Mouse (Mus musculus): ENCODE measurements around the gene Olfr419. TPM values are rescaled to one million over a fixed set of nuclear protein-coding genes. Genes with fewer than 3 reads are reported as not detected.

Olfr419 gene
- polyA plus RNA-seq (2015; fragmentation: Nextera tagmentation; extraction: Ambion mirVana) = not detected in 2 replicates

DNA sequence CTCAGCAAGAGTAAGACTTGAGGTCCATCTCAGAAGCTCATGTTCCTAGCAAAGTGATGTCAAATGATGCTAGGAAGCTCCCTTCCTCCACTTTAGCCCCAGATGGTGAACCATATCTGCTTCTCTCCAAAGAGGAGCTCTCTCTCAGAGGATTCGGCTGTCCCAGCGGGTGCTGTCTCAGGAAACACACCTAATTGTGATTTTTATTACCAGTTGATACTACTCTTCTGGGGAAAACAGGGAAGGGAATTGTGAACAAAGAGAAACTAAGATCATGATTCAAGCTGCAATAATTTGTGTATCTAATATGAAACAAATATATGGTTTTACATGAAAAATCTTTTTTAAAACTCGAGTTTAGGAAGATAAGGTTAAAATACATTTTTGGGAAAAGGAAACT, at the start of gene Olfr419:
Gene Olfr419, minus strand, starts transcription at position 101 of the 400 bp plus-strand sequence.
- no peaks in the 10 kb centered on the region for H3K36me3 ChIP-seq (ENCODE audit: control insufficient read depth, insufficient read depth, low read length)
- H3K9ac ChIP-seq (ENCODE audit: low read depth, low read length) = no peak within 1 kb of the TSS
- H3K4me1 ChIP-seq (ENCODE audit: control insufficient read depth, insufficient read depth, low read length) = no peaks in the 10 kb centered on the region
- H3K4me3 ChIP-seq (ENCODE audit: low read length) = no peak within 1 kb of the TSS
- ATAC-seq = no peak
- H3K9me3 ChIP-seq (ENCODE audit: control insufficient read depth, low read length) = no peaks in the 10 kb centered on the region
- no peak within 1 kb of the TSS for H3K27ac ChIP-seq (ENCODE audit: low read length)
- 82% methylated on average over 3 of the region's 3 CpGs for WGBS
- no peaks in the 10 kb centered on the region for H3K27me3 ChIP-seq (replicated peaks; ENCODE audit: control insufficient read depth, insufficient read depth, low read length)
- no peak within 1 kb of the TSS for H3K4me2 ChIP-seq (ENCODE audit: low read depth, low read length)

DNA sequence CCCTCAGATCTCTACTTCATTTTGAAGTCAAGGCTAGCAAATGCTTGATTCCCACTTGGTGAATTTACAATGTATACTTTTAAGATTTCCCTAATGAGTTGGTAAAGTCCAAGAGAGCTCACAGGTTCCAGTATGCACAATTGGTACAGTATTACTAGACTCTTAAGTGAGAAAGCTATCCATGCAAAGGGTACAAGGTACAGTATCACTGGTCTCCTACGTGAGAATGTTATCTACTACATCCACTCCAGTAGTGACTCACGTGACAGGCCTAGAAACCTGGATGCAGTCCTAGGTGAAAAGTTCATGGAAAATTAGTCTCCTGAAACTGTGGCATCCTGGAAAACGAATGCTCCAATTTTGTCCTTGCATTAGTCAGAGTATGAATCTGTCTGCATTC, 18.8 kb upstream of the Olfr419 start:
- Histone ChIP-seq H3K36me3 (ENCODE audit: control insufficient read depth, insufficient read depth, low read length) (no peaks in the 10 kb centered on the region), H3K27me3 (replicated peaks; ENCODE audit: control insufficient read depth, insufficient read depth, low read length) (no peaks in the 10 kb centered on the region), H3K27ac (ENCODE audit: low read length) (no peak overlapping the region), H3K4me3 (ENCODE audit: low read length) (no peak overlapping the region), H3K9me3 (ENCODE audit: control insufficient read depth, low read length) (no peaks in the 10 kb centered on the region), H3K9ac (ENCODE audit: low read depth, low read length) (no peak overlapping the region), H3K4me1 (ENCODE audit: control insufficient read depth, insufficient read depth, low read length) (0 out of 2 replicates have a peak, but pooled peaks cover 2% of the 10 kb centered on the region), H3K4me2 (ENCODE audit: low read depth, low read length) (no peak overlapping the region)
- 67% methylated on average over 3 of the region's 3 CpGs for WGBS
- peak; percentile 66 for ATAC-seq

DNA sequence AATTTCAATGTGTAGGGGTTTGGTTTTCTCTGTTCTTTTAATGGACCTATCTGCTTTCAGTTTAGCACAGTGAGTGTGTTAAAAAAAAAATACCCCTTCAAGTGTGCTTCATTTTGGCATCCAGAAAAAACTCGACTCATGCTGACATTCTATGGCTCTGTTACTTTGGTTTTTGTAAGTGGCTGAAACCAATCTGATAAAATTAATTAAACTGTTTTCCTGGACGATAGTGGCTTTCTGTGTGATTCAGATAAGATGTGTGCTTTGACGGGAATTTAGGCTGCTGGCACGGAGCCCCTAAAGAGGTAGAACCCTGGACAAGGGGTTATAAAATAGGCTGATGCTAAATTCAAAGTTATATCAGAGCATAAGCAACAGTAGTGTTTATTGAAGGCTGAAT, 17.3 kb upstream of the Olfr419 start:
- no peaks in the 10 kb centered on the region for H3K36me3 ChIP-seq (ENCODE audit: control insufficient read depth, insufficient read depth, low read length)
- no peak overlapping the region for H3K27ac ChIP-seq (ENCODE audit: low read length)
- H3K4me1 ChIP-seq (ENCODE audit: control insufficient read depth, insufficient read depth, low read length) = 0 out of 2 replicates have a peak, but pooled peaks cover 2% of the 10 kb centered on the region
- WGBS = 71% methylated on average over 4 of the region's 4 CpGs
- no peaks in the 10 kb centered on the region for H3K27me3 ChIP-seq (replicated peaks; ENCODE audit: control insufficient read depth, insufficient read depth, low read length)
- no peaks in the 10 kb centered on the region for H3K9me3 ChIP-seq (ENCODE audit: control insufficient read depth, low read length)
- no peak overlapping the region for H3K9ac ChIP-seq (ENCODE audit: low read depth, low read length)
- H3K4me2 ChIP-seq (ENCODE audit: low read depth, low read length) = no peak overlapping the region
- no peak overlapping the region for H3K4me3 ChIP-seq (ENCODE audit: low read length)
- no peak for ATAC-seq

DNA sequence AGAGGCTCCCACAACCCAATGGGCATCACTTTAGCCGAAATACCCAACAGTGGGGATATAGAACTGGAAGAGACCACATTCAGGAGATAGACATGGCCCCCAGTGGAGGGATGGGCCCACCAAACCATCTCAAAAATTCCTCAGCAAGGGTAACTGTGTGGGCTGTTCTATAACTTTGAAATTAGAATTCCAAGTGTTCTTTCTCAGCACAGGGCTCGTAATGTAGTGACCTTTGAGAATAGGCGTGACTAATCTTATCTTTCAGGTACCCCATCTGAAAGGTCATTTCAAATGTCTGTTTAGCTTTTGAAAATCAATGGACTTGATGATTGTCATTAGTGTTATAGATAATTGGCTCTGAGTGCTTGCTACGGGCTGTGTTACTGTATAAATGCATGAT, 16.0 kb upstream of the Olfr419 start:
- 72% methylated on average over 4 of the region's 4 CpGs for WGBS
- H3K27ac ChIP-seq (ENCODE audit: low read length) = no peak overlapping the region
- ATAC-seq = peak; percentile 55; the same call in 1 of the 2 replicates

DNA sequence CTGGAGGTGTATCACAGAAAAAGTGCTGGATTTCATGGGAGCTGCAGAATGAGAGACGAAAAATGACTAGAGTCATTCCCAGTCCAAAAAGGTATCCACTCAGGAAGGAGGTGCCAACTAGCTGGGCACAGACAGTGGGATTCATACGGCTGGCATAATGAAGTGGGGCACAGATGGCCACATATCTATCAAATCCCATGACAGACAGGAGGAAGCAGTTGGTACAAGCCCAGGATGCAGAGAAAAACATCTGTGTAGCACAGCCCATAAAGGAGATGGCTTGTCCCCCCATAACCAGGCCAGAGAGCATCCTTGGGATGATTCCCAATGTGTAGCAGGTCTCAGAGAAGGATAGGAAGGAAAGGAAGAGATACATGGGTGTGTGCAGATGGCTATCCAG, 1.5 kb downstream of the Olfr419 start:
- no peak overlapping the region for H3K27ac ChIP-seq (ENCODE audit: low read length)
- WGBS = 86% methylated on average over 2 of the region's 2 CpGs
- H3K4me2 ChIP-seq (ENCODE audit: low read depth, low read length) = no peak overlapping the region
- no peak overlapping the region for H3K9ac ChIP-seq (ENCODE audit: low read depth, low read length)
- H3K36me3 ChIP-seq (ENCODE audit: control insufficient read depth, insufficient read depth, low read length) = no peaks in the 10 kb centered on the region
- no peak for ATAC-seq
- H3K9me3 ChIP-seq (ENCODE audit: control insufficient read depth, low read length) = no peaks in the 10 kb centered on the region
- H3K4me3 ChIP-seq (ENCODE audit: low read length) = no peak overlapping the region
- H3K27me3 ChIP-seq (replicated peaks; ENCODE audit: control insufficient read depth, insufficient read depth, low read length) = no peaks in the 10 kb centered on the region
- H3K4me1 ChIP-seq (ENCODE audit: control insufficient read depth, insufficient read depth, low read length) = no peaks in the 10 kb centered on the region

More for the DNA sequence above, 16.0 kb upstream of the Olfr419 start:
- H3K4me3 ChIP-seq (ENCODE audit: low read length) = no peak overlapping the region
- H3K4me1 ChIP-seq (ENCODE audit: control insufficient read depth, insufficient read depth, low read length) = 0 out of 2 replicates have a peak, but pooled peaks cover 2% of the 10 kb centered on the region
- no peaks in the 10 kb centered on the region for H3K36me3 ChIP-seq (ENCODE audit: control insufficient read depth, insufficient read depth, low read length)
- no peak overlapping the region for H3K9ac ChIP-seq (ENCODE audit: low read depth, low read length)
- no peaks in the 10 kb centered on the region for H3K27me3 ChIP-seq (replicated peaks; ENCODE audit: control insufficient read depth, insufficient read depth, low read length)
- H3K9me3 ChIP-seq (ENCODE audit: control insufficient read depth, low read length) = no peaks in the 10 kb centered on the region
- H3K4me2 ChIP-seq (ENCODE audit: low read depth, low read length) = no peak overlapping the region

DNA sequence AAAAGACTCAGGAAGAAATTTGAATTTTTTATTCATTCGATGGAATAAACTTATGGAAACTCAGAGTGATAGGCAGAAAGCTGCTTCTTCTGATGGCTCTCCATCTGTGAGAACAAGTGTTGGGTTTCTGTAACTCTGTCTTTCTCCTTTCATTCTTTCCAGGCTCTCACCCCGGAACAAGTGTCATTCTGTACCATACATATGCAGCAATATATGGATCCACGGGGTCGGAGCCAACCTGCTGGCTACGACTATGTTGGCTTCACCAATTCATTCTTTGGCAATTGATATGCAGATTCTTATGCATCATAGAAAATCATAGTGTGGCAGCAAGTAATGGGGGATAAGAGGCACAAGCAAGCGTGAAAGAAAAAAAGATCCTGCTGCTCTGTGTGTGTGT, 4.7 kb downstream of the Olfr419 start:
- Histone ChIP-seq H3K36me3 (ENCODE audit: control insufficient read depth, insufficient read depth, low read length) (no peaks in the 10 kb centered on the region), H3K27me3 (replicated peaks; ENCODE audit: control insufficient read depth, insufficient read depth, low read length) (no peaks in the 10 kb centered on the region), H3K4me2 (ENCODE audit: low read depth, low read length) (no peak overlapping the region), H3K9me3 (ENCODE audit: control insufficient read depth, low read length) (no peaks in the 10 kb centered on the region), H3K9ac (ENCODE audit: low read depth, low read length) (no peak overlapping the region), H3K4me3 (ENCODE audit: low read length) (no peak overlapping the region), H3K4me1 (ENCODE audit: control insufficient read depth, insufficient read depth, low read length) (no peaks in the 10 kb centered on the region), H3K27ac (ENCODE audit: low read length) (no peak overlapping the region)
- ATAC-seq = no peak
- WGBS = 93% methylated on average over 6 of the region's 6 CpGs

DNA sequence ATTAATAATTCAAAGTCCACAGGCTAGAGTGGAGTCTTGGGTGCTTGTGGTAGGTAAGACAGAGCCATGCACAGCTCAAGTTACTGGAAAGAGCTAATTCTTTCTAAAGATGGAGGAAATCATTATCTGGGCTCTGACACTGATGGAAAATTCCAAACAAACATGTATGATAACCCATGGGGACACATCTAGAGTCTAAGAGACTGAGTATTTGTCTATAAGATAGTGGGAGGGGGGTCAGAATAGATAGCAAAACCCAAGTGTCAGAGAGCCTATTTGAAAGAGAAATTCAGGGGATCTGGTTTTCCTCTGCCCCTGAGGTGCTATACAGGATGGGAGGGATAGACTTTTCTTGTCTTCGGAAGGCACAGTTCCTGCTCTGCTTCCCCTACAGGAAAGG, 5.8 kb downstream of the Olfr419 start:
- WGBS = 68% methylated on average over 1 of the region's 1 CpGs
- no peak overlapping the region for H3K4me2 ChIP-seq (ENCODE audit: low read depth, low read length)
- no peaks in the 10 kb centered on the region for H3K9me3 ChIP-seq (ENCODE audit: control insufficient read depth, low read length)
- no peaks in the 10 kb centered on the region for H3K36me3 ChIP-seq (ENCODE audit: control insufficient read depth, insufficient read depth, low read length)
- no peak for ATAC-seq
- no peak overlapping the region for H3K4me3 ChIP-seq (ENCODE audit: low read length)
- H3K4me1 ChIP-seq (ENCODE audit: control insufficient read depth, insufficient read depth, low read length) = no peaks in the 10 kb centered on the region
- no peak overlapping the region for H3K27ac ChIP-seq (ENCODE audit: low read length)
- H3K27me3 ChIP-seq (replicated peaks; ENCODE audit: control insufficient read depth, insufficient read depth, low read length) = no peaks in the 10 kb centered on the region
- H3K9ac ChIP-seq (ENCODE audit: low read depth, low read length) = no peak overlapping the region

DNA sequence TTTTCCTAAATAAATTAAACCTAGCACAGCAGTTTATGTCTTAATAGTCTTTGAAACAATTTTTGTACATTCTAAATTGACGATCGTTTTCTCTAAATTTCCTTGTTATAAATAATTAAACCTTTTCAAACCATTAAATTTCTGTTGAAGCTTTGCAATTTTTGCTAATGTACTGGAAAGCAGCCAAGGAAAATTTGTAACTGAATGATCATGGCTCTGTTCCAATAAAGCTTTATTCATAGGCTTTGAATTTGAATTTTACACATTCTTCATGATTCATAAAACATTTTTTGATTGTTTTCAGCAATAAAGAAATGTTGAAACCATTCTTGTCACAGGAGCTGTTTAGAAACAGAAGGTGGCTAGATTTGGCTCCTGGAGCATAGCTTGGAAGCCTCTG, 7.2 kb downstream of the Olfr419 start:
- no peaks in the 10 kb centered on the region for H3K36me3 ChIP-seq (ENCODE audit: control insufficient read depth, insufficient read depth, low read length)
- H3K9ac ChIP-seq (ENCODE audit: low read depth, low read length) = no peak overlapping the region
- no peak overlapping the region for H3K4me2 ChIP-seq (ENCODE audit: low read depth, low read length)
- no peaks in the 10 kb centered on the region for H3K27me3 ChIP-seq (replicated peaks; ENCODE audit: control insufficient read depth, insufficient read depth, low read length)
- no peak for ATAC-seq
- WGBS = 78% methylated on average over 2 of the region's 2 CpGs
- no peak overlapping the region for H3K27ac ChIP-seq (ENCODE audit: low read length)
- H3K4me3 ChIP-seq (ENCODE audit: low read length) = no peak overlapping the region
- no peaks in the 10 kb centered on the region for H3K4me1 ChIP-seq (ENCODE audit: control insufficient read depth, insufficient read depth, low read length)
- no peaks in the 10 kb centered on the region for H3K9me3 ChIP-seq (ENCODE audit: control insufficient read depth, low read length)

DNA sequence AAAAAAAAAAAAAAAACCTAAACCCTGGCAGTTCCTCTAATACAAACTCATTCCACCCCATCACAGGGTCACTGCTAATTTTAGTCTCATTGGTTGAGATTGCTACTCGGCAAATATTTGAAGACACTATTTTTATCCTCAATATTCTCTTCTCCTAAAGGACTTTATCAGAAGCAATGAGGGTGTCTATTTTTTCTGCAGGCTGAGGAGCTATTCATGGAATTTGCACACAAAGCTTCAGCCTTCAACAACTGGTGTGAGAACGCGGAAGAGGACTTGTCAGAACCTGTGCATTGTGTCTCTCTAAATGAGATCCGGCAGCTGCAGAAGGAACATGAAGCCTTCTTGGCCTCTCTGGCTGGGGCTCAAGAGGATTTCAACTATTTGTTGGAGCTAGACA, 11.9 kb downstream of the Olfr419 start:
- Histone ChIP-seq H3K4me3 (ENCODE audit: low read length) (no peak overlapping the region), H3K27me3 (replicated peaks; ENCODE audit: control insufficient read depth, insufficient read depth, low read length) (no peaks in the 10 kb centered on the region), H3K4me1 (ENCODE audit: control insufficient read depth, insufficient read depth, low read length) (no peaks in the 10 kb centered on the region), H3K27ac (ENCODE audit: low read length) (no peak overlapping the region), H3K36me3 (ENCODE audit: control insufficient read depth, insufficient read depth, low read length) (no peaks in the 10 kb centered on the region), H3K9ac (ENCODE audit: low read depth, low read length) (no peak overlapping the region), H3K9me3 (ENCODE audit: control insufficient read depth, low read length) (no peaks in the 10 kb centered on the region), H3K4me2 (ENCODE audit: low read depth, low read length) (no peak overlapping the region)
- no peak for ATAC-seq
- WGBS = 90% methylated on average over 4 of the region's 4 CpGs

DNA sequence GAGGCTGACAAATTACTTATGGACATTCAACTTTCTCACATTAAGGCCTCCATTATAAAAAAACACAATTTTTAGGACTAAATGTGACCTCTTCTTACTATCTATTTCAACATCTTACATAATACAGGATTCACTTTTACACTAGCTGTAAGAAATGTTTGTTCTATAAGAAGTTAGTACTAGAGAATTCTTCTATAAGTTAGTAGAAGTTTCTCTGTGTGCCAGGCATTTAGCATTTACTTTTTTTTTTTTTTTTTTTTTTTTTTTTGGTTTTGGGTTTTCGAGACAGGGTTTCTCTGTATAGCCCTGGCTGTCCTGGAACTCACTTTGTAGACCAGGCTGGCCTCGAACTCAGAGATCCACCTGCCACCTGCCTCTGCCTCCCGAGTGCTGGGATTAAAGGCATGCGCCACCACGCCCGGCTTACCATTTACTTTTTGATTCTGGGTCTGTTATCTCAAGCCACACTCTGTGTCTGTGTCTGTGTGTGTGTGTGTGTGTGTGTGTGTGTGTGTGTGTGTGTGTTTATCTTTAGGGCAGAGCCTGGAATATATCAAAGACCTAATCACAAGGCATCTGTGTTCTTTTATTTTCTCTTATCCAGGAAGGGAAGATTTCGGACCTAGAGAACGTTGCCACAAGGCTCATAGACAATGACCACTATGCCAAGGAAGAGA, 35.2 kb downstream of the Olfr419 start:
- no peak overlapping the region for H3K4me3 ChIP-seq (ENCODE audit: low read length)
- H3K9ac ChIP-seq (ENCODE audit: low read depth, low read length) = no peak overlapping the region
- ATAC-seq = no peak
- no peaks in the 10 kb centered on the region for H3K4me1 ChIP-seq (ENCODE audit: control insufficient read depth, insufficient read depth, low read length)
- no peaks in the 10 kb centered on the region for H3K9me3 ChIP-seq (ENCODE audit: control insufficient read depth, low read length)
- H3K27ac ChIP-seq (ENCODE audit: low read length) = no peak overlapping the region
- H3K27me3 ChIP-seq (replicated peaks; ENCODE audit: control insufficient read depth, insufficient read depth, low read length) = no peaks in the 10 kb centered on the region
- 73% methylated on average over 8 of the region's 8 CpGs for WGBS
- H3K4me2 ChIP-seq (ENCODE audit: low read depth, low read length) = no peak overlapping the region
- no peaks in the 10 kb centered on the region for H3K36me3 ChIP-seq (ENCODE audit: control insufficient read depth, insufficient read depth, low read length)

Measured in intestine, embryonic 16.5 days (tissue).